Mouse (Mus musculus) forebrain, postnatal 0 days (tissue): ENCODE data around the gene Cyb5rl. TPM values are rescaled to one million over a fixed set of nuclear protein-coding genes. Genes with fewer than 3 reads are reported as not detected.
A peak's percentile ranks its signal among the peaks of the same experiment; 100 is the strongest.

Source experiments
- ATAC-seq: fragments of 200-750 bp; cut with Nextera tagmentation; 2 replicates; pipeline ENCODE4 v1.8.0; 2017; ENCODE audit warnings: mild to moderate bottlenecking, moderate library complexity
- DNase-seq: peaks from one replicate; pipeline ENCODE4 v3.0.0-alpha.2; 2015
- H3K27ac ChIP-seq: fragments of 300-500 bp; sonication (generic); 2 replicates; pipeline ENCODE4 v1.5.1; 2014; ENCODE audit warnings: low read depth, mild to moderate bottlenecking, antibody characterized with exemption, low read length, moderate library complexity, mixed read lengths
- H3K27me3 ChIP-seq: fragments of 300-500 bp; sonication (generic); 2 replicates; pipeline ENCODE4 v1.6.1; 2014; ENCODE audit warnings: mild to moderate bottlenecking, low read length, mixed read lengths; ENCODE audit not compliant: insufficient read depth
- H3K36me3 ChIP-seq: fragments of 300-500 bp; sonication (generic); 2 replicates; pipeline ENCODE4 v1.6.1; 2014; ENCODE audit warnings: mild to moderate bottlenecking, moderate library complexity; ENCODE audit not compliant: insufficient read depth
- H3K4me1 ChIP-seq: fragments of 300-500 bp; sonication (generic); 2 replicates; pipeline ENCODE4 v1.6.1; 2014; ENCODE audit warnings: antibody characterized with exemption; ENCODE audit not compliant: insufficient read depth
- H3K4me2 ChIP-seq: fragments of 300-500 bp; sonication (generic); 2 replicates; pipeline ENCODE4 v1.6.1; 2014; ENCODE audit warnings: low read depth, mild to moderate bottlenecking, moderate library complexity
- H3K4me3 ChIP-seq: fragments of 300-500 bp; sonication (generic); 2 replicates; pipeline ENCODE4 v1.5.1; 2014; ENCODE audit warnings: low read depth, low read length, mixed read lengths
- H3K9ac ChIP-seq: fragments of 300-500 bp; sonication (generic); 2 replicates; pipeline ENCODE4 v1.6.1; 2014; ENCODE audit warnings: mild to moderate bottlenecking
- H3K9me3 ChIP-seq: fragments of 300-500 bp; sonication (generic); 2 replicates; pipeline ENCODE4 v1.6.1; 2016; ENCODE audit warnings: low read length
- CTCF ChIP-seq: sonication (generic); IDR thresholded peaks from 2 replicates; pipeline ENCODE4 v1.5.1; 2016; ENCODE audit warnings: antibody characterized with exemption, control low read depth, low read depth
- WGBS: fragments of 180-500 bp; shearing (Covaris S2); extraction: QIAGEN DNeasy Blood & Tissue Kit; methylation state at CpG from one replicate; pipeline ENCODE4 v1.1.7; 2014; 5-methylcytosine and 5-hydroxymethylcytosine counted together
- polyA plus RNA-seq: library from polyadenylated mRNA; unstranded; fragments of >200 nt; fragmentation: Nextera tagmentation; extraction: Ambion mirVana; gene quantifications from 2 replicates; pipeline ENCODE4 v1.2.1, GENCODE M21; 2015
- total RNA-seq: library from RNA; depleted of rRNA; stranded (reverse); fragments of >200 nt; gene quantifications from 2 replicates; pipeline ENCODE4 v1.2.3, GENCODE M21; 2014

Cyb5rl gene
- total and polyA plus RNA-seq, 2 experiments from 2014 or later = 4.5 to 4.6 TPM

DNA sequence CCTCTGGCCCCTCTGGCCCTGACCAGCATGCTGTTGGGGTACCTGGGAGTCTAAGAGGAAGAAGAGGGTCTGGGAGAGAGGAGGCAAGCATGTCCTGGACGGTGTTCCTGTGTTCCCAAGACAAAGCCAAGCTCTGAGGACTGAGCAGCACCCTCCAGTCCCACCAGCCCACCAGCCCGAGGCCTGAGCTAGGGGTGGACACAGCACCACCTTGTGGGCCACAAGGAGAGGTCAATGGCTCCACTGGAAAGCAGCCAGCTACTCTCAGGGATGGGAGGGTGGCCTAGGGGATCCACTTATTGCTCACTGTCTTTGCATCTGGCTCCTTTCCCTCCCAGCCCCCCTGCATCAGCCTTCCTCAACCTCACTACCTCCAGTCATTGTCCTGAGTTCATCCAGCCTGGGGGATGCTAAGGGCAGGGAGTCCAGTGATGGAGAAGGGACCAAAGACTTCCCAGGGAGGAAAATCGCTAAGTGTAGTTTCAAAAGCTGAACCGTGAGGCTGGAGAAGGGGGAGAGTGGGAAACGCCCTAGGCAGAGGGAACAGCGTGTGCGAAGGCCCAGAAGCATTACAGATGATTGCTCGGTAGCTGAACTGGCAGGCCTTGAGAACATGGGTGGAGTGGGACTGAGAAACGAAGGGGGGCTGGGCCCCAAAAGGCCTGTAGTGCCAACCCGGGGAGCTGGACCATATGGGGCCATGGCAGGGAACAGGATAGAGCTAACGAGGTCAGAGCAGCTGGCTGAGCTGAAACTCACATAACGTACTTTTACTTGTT is 54.6 kb downstream of the Cyb5rl start:
- ATAC-seq = peak; percentile 34; the same call in 1 of the 2 replicates

DNA sequence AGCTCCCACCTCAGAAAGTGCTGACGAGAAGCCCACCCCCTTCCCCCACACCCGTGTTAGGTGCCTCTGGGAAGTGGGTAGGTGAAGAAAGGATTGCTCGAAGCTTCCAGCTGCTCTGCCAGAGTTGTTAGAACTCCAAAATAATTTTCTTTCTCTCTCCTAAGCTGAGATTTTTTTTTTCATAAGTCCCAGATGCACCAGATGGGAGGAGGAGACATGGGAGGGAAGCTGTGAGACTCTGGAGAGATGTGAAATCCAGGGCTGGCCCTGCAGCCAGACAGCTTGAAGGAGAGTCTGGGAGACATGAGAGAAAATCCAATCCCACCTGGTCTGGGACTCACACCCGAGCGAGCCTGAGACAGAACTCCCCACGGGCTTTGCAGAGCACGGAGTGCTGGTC is 57.6 kb downstream of the Cyb5rl start:
- H3K27ac ChIP-seq = no peak overlapping the region
- no peak overlapping the region for H3K4me3 ChIP-seq
- WGBS = 64% methylated on average over 7 of the region's 7 CpGs
- H3K9me3 ChIP-seq = no peaks in the 10 kb centered on the region
- H3K4me2 ChIP-seq = no peak overlapping the region
- no peaks in the 10 kb centered on the region for H3K27me3 ChIP-seq
- peak; percentile 23; the same call in 1 of the 2 replicates for ATAC-seq
- no peak overlapping the region for H3K9ac ChIP-seq
- H3K36me3 ChIP-seq = no peaks in the 10 kb centered on the region
- H3K4me1 ChIP-seq = no peaks in the 10 kb centered on the region
- no peak for DNase-seq
- TF ChIP-seq CTCF = no peak

More for the DNA sequence above, 54.6 kb downstream of the Cyb5rl start:
- Histone ChIP-seq H3K9ac (no peak overlapping the region), H3K4me3 (no peak overlapping the region), H3K4me1 (no peaks in the 10 kb centered on the region), H3K9me3 (no peaks in the 10 kb centered on the region), H3K27ac (no peak overlapping the region), H3K4me2 (no peak overlapping the region), H3K36me3 (no peaks in the 10 kb centered on the region), H3K27me3 (no peaks in the 10 kb centered on the region)
- peak; percentile 55 for DNase-seq
- 34% methylated on average over 12 of the region's 12 CpGs for WGBS
- TF ChIP-seq CTCF = peak; percentile 62

DNA sequence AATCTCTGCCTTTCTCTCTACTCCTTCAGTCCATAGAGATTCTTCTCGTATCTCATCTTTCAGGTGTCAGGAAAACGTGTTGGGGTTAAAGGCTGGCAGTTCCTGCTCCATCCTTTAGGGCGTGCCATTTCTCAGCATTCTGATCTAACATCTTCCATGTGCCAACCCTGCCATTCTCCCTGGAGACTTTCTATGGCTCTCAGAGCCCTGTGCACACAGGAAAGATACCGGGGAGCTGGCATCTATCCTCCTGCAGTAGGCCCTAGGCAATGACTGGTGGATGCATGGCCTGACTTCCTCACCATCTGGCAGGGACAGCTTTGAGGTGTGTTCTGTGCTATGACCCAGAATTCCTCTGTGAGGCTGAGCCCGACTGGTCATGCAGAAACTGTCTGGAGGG is 58.3 kb downstream of the Cyb5rl start:
- no peak; the same call in 1 of the 2 replicates for TF ChIP-seq CTCF
- H3K36me3 ChIP-seq = no peaks in the 10 kb centered on the region
- no peak for DNase-seq
- H3K4me3 ChIP-seq = no peak overlapping the region
- H3K4me1 ChIP-seq = no peaks in the 10 kb centered on the region
- no peaks in the 10 kb centered on the region for H3K27me3 ChIP-seq
- no peak overlapping the region for H3K4me2 ChIP-seq
- WGBS = 57% methylated on average over 5 of the region's 5 CpGs
- no peak for ATAC-seq
- no peaks in the 10 kb centered on the region for H3K9me3 ChIP-seq
- no peak overlapping the region for H3K9ac ChIP-seq
- no peak overlapping the region for H3K27ac ChIP-seq

- TF ChIP-seq CTCF = no peak
- H3K4me3 ChIP-seq = no peak overlapping the region
- H3K27ac ChIP-seq = no peak overlapping the region
- no peaks in the 10 kb centered on the region for H3K27me3 ChIP-seq
- H3K36me3 ChIP-seq = no peaks in the 10 kb centered on the region
- ATAC-seq (no peak), DNase-seq (no peak)
- H3K9ac ChIP-seq = no peak overlapping the region
- WGBS = 48% methylated on average over 10 of the region's 10 CpGs
- H3K4me1 ChIP-seq = no peaks in the 10 kb centered on the region
- no peak overlapping the region for H3K4me2 ChIP-seq
- no peaks in the 10 kb centered on the region for H3K9me3 ChIP-seq
Observed at GRCm38 (mm10) chr4:107126389-107126788, 59.6 kb downstream of the Cyb5rl start.

DNA sequence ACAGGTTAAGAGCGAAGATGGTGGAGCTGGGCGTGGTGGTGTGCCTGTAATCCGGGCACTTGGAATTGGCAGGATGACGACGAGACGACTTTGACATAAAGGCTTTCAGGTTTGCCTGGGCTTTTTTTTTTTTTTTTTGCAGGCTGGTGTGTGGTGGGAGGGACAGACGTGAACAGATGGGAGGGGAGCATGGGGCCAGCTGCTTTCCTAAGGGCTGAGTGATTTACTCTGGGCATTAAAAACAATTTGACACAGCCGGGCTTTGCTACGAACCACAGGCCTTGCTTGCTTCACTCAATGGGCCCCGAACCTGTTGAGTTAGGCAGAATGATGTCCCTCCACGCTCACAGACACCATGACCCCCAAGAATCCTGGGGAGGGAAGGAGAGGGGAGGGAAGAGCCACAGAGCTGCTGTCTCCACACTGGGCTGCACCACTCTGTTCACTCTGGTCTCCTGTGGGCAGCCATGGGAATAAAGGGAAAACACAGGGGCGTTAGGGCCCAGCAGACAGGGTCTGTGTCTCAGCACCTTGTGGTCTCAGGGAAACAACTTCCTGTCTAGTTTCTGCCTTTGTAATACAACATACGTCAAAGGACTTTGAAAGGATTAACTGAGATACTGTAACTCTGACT is 60.2 kb downstream of the Cyb5rl start:
- Histone ChIP-seq H3K4me1 (no peaks in the 10 kb centered on the region), H3K4me3 (no peak overlapping the region), H3K36me3 (no peaks in the 10 kb centered on the region), H3K9ac (no peak overlapping the region), H3K27ac (no peak overlapping the region), H3K27me3 (no peaks in the 10 kb centered on the region), H3K9me3 (no peaks in the 10 kb centered on the region), H3K4me2 (no peak overlapping the region)
- no peak for TF ChIP-seq CTCF
- ATAC-seq (no peak), DNase-seq (no peak)
- 47% methylated on average over 13 of the region's 13 CpGs for WGBS

GRCm38 (mm10) chr4:107127901-107128669 is 61.3 kb downstream of the Cyb5rl start:
- ATAC-seq (no peak), DNase-seq (no peak)
- H3K27ac ChIP-seq = no peak overlapping the region
- no peaks in the 10 kb centered on the region for H3K36me3 ChIP-seq
- H3K4me2 ChIP-seq = no peak overlapping the region
- H3K9ac ChIP-seq = no peak overlapping the region
- no peak for TF ChIP-seq CTCF
- no peaks in the 10 kb centered on the region for H3K4me1 ChIP-seq
- WGBS = 18% methylated on average over 13 of the region's 13 CpGs
- H3K4me3 ChIP-seq = no peak overlapping the region
- no peaks in the 10 kb centered on the region for H3K27me3 ChIP-seq
- no peaks in the 10 kb centered on the region for H3K9me3 ChIP-seq
